Mouse (Mus musculus) C2C12 (cell line): ENCODE results near the gene Mettl16. TPM values are rescaled to one million over a fixed set of nuclear protein-coding genes. Genes with fewer than 3 reads are reported as not detected.

Experiments used
- H3K27me3 ChIP-seq: one replicate; pipeline ENCODE4 v1.6.1; 2011; ENCODE audit not compliant: control insufficient read depth, insufficient read depth, insufficient read length
- H3K36me3 ChIP-seq: one replicate; pipeline ENCODE4 v1.6.1; 2011; ENCODE audit not compliant: control insufficient read depth, insufficient read depth
- H3K4me3 ChIP-seq: one replicate; pipeline ENCODE4 v1.5.1; 2011; ENCODE audit warnings: mild to moderate bottlenecking, control low read depth; ENCODE audit not compliant: poor library complexity, insufficient read depth, severe bottlenecking
- H3K79me2 ChIP-seq: one replicate; pipeline ENCODE4 v1.6.1; 2011; ENCODE audit not compliant: control insufficient read depth, insufficient read depth
- H3K79me3 ChIP-seq: one replicate; pipeline ENCODE4 v1.6.1; 2011; ENCODE audit warnings: low read depth, control low read depth
- H3ac ChIP-seq: one replicate; pipeline ENCODE3; 2011; ENCODE audit warnings: low read depth; ENCODE audit not compliant: control insufficient read depth, insufficient read length
- CEBPB ChIP-seq: IDR thresholded peaks from one replicate; pipeline ENCODE4 v1.6.1; 2011; ENCODE audit warnings: low read depth, mild to moderate bottlenecking, control low read depth, moderate library complexity
- CTCF ChIP-seq: IDR thresholded peaks from one replicate; pipeline ENCODE4 v1.5.1; 2011; ENCODE audit not compliant: control insufficient read depth, insufficient read depth, insufficient read length
- FOSL1 ChIP-seq: IDR thresholded peaks from one replicate; pipeline ENCODE4 v1.8.0; 2011; ENCODE audit warnings: mild to moderate bottlenecking, low read length; ENCODE audit not compliant: poor library complexity, insufficient read depth, severe bottlenecking
- MAX ChIP-seq: IDR thresholded peaks from one replicate; pipeline ENCODE4 v1.6.1; 2011; ENCODE audit warnings: mild to moderate bottlenecking, control low read depth
- MYOD1 ChIP-seq: IDR thresholded peaks from one replicate; pipeline ENCODE4 v1.6.1; 2011; ENCODE audit warnings: low read depth; ENCODE audit not compliant: control insufficient read depth, insufficient read length
- MYOG ChIP-seq: IDR thresholded peaks from one replicate; pipeline ENCODE4 v1.6.1; 2011; ENCODE audit not compliant: control insufficient read depth, insufficient read length; ENCODE audit errors: extremely low read depth
- USF1 ChIP-seq: IDR thresholded peaks from one replicate; pipeline ENCODE4 v1.6.1; 2011; ENCODE audit warnings: low read depth, mild to moderate bottlenecking, control low read depth, moderate library complexity
- polyA plus RNA-seq: library from polyadenylated mRNA; unstranded; fragments of >200 nt; fragmentation: generic; extraction: Trizol; gene quantifications from one replicate; pipeline ENCODE4 v1.2.1, GENCODE M21; 2012; ENCODE audit warnings: missing spikeins

The Mettl16 gene
- polyA plus RNA-seq, 1 experiment: 17.3 TPM

DNA sequence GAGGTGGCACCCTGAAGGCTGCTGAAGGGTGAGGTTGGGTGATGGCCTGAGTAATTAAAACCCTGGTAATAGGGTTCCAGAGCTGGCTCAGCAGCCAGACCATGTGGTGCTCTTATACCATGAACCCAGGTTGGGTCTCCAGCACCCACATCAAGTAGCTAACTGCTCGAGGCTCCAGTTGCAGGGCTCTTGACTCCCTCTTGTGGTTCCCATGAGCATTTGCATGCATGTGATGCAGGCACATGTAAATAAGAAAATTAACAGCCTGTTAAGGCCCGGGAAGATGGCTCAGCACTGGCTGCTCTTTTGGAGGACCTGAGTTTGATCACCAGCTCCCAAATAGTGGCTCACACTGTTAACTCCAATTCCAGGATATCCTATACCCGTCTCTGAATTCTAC is 75.2 kb downstream of the Mettl16 start:
- Histone ChIP-seq H3K4me3 (no peak overlapping the region), H3K79me3 (peaks cover 2% of the 10 kb centered on the region), H3K36me3 (peaks cover 8% of the 10 kb centered on the region), H3K79me2 (no peaks in the 10 kb centered on the region), H3K27me3 (no peaks in the 10 kb centered on the region), H3ac (no peak overlapping the region)
- TF ChIP-seq MAX (no peak), MYOD1 (no peak), CEBPB (no peak), MYOG (no peak), USF1 (no peak)

GRCm38 (mm10) chr11:74847919-74848521 is 77.4 kb downstream of the Mettl16 start:
- no peak for TF ChIP-seq MYOD1
- peak; percentile 71 for TF ChIP-seq CTCF
- Histone ChIP-seq H3ac (no peak overlapping the region), H3K36me3 (peaks cover 5% of the 10 kb centered on the region), H3K79me3 (no peaks in the 10 kb centered on the region), H3K79me2 (no peaks in the 10 kb centered on the region), H3K4me3 (no peak overlapping the region), H3K27me3 (no peaks in the 10 kb centered on the region)

- no peaks in the 10 kb centered on the region for H3K79me2 ChIP-seq
- no peaks in the 10 kb centered on the region for H3K36me3 ChIP-seq
- H3K79me3 ChIP-seq: no peaks in the 10 kb centered on the region
- no peaks in the 10 kb centered on the region for H3K27me3 ChIP-seq
- no peak overlapping the region for H3K4me3 ChIP-seq
- TF ChIP-seq FOSL1: no peak
- no peak for TF ChIP-seq CEBPB
- H3ac ChIP-seq: no peak overlapping the region
Measured at GRCm38 (mm10) chr11:74850998-74851661, 80.5 kb downstream of the Mettl16 start.

GRCm38 (mm10) chr11:74857756-74858155 is 87.1 kb downstream of the Mettl16 start:
- no peaks in the 10 kb centered on the region for H3K36me3 ChIP-seq
- H3K79me2 ChIP-seq: no peaks in the 10 kb centered on the region
- TF ChIP-seq MYOG: no peak
- TF ChIP-seq FOSL1: no peak
- TF ChIP-seq USF1: no peak
- no peaks in the 10 kb centered on the region for H3K27me3 ChIP-seq
- no peak overlapping the region for H3ac ChIP-seq
- H3K4me3 ChIP-seq: no peak overlapping the region
- no peaks in the 10 kb centered on the region for H3K79me3 ChIP-seq

DNA sequence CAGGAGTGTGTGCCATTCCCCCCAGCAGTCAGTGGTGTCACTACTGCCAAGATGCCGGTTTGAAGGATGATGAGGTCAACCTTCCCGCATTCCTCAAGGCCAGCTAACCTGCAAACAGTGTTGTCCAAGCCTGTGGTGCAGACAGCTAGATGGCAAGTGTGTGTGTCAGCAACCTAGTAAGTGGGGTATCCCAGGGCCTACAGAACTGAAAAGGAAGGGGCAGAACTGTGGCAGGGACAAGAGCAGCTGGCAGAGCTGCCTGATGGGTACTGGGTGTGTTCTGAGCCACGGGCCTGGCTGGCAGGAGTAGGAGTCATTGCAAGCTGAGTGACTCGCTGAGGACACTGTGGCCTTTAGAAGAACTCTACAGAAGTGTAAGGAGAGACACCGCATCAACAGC is 91.5 kb downstream of the Mettl16 start:
- Histone ChIP-seq H3K4me3 (no peak overlapping the region), H3K27me3 (no peaks in the 10 kb centered on the region), H3K36me3 (no peaks in the 10 kb centered on the region), H3K79me3 (no peaks in the 10 kb centered on the region), H3ac (no peak overlapping the region), H3K79me2 (no peaks in the 10 kb centered on the region)
- TF ChIP-seq CTCF (no peak), FOSL1 (no peak), MYOG (no peak), USF1 (no peak), MYOD1 (no peak), MAX (no peak)

- no peaks in the 10 kb centered on the region for H3K79me2 ChIP-seq
- H3ac ChIP-seq: no peak overlapping the region
- H3K79me3 ChIP-seq: no peaks in the 10 kb centered on the region
- H3K27me3 ChIP-seq: no peaks in the 10 kb centered on the region
- no peak overlapping the region for H3K4me3 ChIP-seq
- TF ChIP-seq MYOD1 (no peak), USF1 (no peak), CTCF (peak; percentile 4)
- H3K36me3 ChIP-seq: no peaks in the 10 kb centered on the region
Measured at GRCm38 (mm10) chr11:74863471-74863870, 92.8 kb downstream of the Mettl16 start.
